Mouse (Mus musculus) hindbrain, embryonic 11.5 days (tissue): ENCODE measurements at regions not wholly inside any gene's neighbourhood (a gene's known extent, or its start where the extent isn't known, plus 50 kb on each side); places are given as distances from the start of the nearest gene placed in this dataset.

Experiments
- ATAC-seq: fragments of 200-750 bp; cut with Nextera tagmentation; 2 replicates; pipeline ENCODE4 v1.8.0; 2017; ENCODE audit warnings: mild to moderate bottlenecking, moderate TSS enrichment, moderate library complexity; ENCODE audit not compliant: low FRiP score
- DNase-seq: peaks from one replicate; pipeline ENCODE4 v3.0.0-alpha.2; 2015; ENCODE audit warnings: low spot score
- H3K27ac ChIP-seq: fragments of 300-500 bp; sonication (generic); 2 replicates; pipeline ENCODE4 v1.5.1; 2014; ENCODE audit warnings: mild to moderate bottlenecking, low read depth, low read length
- H3K27me3 ChIP-seq: fragments of 300-500 bp; sonication (generic); 2 replicates; pipeline ENCODE4 v1.6.1; 2014; ENCODE audit warnings: mild to moderate bottlenecking, low read length, moderate library complexity, mixed read lengths; ENCODE audit not compliant: control insufficient read depth, insufficient read depth
- H3K36me3 ChIP-seq: fragments of 300-500 bp; sonication (generic); 2 replicates; pipeline ENCODE4 v1.6.1; 2014; ENCODE audit warnings: mild to moderate bottlenecking, low read length, moderate library complexity, mixed read lengths; ENCODE audit not compliant: control insufficient read depth, insufficient read depth
- H3K4me1 ChIP-seq: fragments of 300-500 bp; sonication (generic); replicated peaks from 2 replicates; pipeline ENCODE4 v1.6.1; 2014; ENCODE audit warnings: low read length, mixed read lengths; ENCODE audit not compliant: control insufficient read depth, insufficient read depth
- H3K4me2 ChIP-seq: fragments of 300-500 bp; sonication (generic); replicated peaks from 2 replicates; pipeline ENCODE4 v1.6.1; 2014; ENCODE audit warnings: mild to moderate bottlenecking, low read depth, low read length
- H3K4me3 ChIP-seq: fragments of 300-500 bp; sonication (generic); 2 replicates; pipeline ENCODE4 v1.5.1; 2014; ENCODE audit warnings: low read depth, low read length
- H3K9ac ChIP-seq: fragments of 300-500 bp; sonication (generic); 2 replicates; pipeline ENCODE4 v1.6.1; 2014; ENCODE audit warnings: low read depth, low read length
- H3K9me3 ChIP-seq: fragments of 300-500 bp; sonication (generic); 2 replicates; pipeline ENCODE4 v1.6.1; 2016; ENCODE audit warnings: low read length; ENCODE audit not compliant: control insufficient read depth
- WGBS: fragments of 180-500 bp; shearing (Covaris S2); extraction: QIAGEN DNeasy Blood & Tissue Kit; methylation state at CpG from one replicate; pipeline ENCODE4 v1.1.7; 2014; 5-methylcytosine and 5-hydroxymethylcytosine counted together

DNA sequence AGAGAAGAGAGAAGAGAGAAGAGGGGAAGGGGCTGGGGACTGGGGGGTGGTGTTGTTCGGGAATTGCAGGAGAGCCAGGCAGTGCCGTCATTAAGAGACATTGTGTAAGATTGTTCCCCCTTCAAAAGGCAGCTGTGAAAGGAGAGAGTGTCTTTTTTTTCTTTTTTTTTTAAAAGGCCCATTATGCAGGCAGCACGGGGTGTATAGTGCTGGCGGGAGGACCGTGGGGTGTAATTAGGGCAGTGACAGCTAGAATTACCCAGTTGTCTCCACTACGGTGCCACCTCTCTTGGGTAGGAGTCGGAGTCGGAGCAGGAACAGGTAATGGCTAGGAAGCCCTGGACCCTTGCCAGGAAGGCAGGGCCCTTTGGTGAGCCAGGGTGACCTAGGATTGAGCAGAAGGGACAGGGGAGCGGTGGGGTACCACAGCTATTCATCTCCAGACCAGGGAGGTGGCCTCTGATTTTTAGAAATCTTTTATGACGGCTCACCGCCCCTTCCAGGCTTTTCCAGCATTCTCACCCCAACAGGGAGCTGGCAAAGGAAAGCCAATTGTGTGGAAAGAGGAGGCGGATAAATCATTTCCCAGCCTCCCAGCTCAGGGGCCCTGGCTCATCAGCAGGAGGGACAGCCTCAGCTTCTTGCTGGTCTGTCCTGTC is 67.2 kb upstream of the Zc3h12a start:
- Histone ChIP-seq H3K4me1 (0 out of 2 replicates have a peak, but pooled peaks cover 3% of the 10 kb centered on the region), H3K4me2 (no peak overlapping the region), H3K27me3 (no peaks in the 10 kb centered on the region), H3K27ac (no peak overlapping the region), H3K4me3 (no peak overlapping the region), H3K9me3 (no peaks in the 10 kb centered on the region), H3K36me3 (no peaks in the 10 kb centered on the region), H3K9ac (no peak overlapping the region)
- ATAC-seq (no peak), DNase-seq (no peak)
- WGBS = 18% methylated on average over 12 of the region's 12 CpGs

DNA sequence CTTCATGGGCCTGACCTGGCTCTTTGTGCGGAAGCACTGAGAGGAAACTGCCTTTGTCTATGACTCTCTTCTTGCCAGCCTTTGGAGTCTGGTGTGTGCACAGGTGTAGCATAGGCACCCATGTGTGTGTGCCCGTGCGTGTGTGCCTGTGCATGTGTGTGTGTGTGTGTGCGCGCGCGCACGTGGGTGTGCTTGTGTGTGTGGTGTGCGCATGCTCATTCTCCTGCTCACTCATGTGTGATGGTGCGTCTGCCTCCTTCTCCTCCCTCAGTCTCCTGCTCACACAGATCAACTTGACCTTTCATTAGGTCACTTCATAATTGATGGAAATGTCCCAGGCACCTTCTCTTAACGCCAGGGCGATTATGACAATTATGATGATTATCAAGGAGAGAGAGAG is 66.7 kb upstream of the Zc3h12a start:
- peak; percentile 32 for DNase-seq

DNA sequence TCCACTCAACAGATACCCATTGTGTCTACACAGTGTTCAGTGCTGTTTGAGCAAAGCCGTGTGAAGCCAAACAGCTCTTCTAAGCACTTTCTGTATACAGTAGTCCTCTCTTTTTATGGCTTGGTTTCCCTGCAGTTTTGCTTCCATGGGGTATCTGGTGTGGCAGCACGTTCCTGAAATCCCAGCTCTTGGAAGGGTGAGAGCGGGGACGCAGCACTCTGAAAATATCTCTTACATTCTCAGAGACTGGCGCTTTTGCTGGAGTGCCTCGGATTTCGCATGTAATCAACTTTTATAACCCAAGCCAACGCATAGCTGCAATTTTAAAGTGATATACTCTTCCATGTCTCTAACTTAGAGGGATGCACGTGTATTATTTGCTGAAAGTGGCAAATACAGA is 64.0 kb upstream of the Zc3h12a start:
- Histone ChIP-seq H3K4me1 (0 out of 2 replicates have a peak, but pooled peaks cover 3% of the 10 kb centered on the region), H3K27ac (no peak overlapping the region), H3K36me3 (no peaks in the 10 kb centered on the region), H3K9me3 (no peaks in the 10 kb centered on the region), H3K4me2 (no peak overlapping the region), H3K27me3 (no peaks in the 10 kb centered on the region), H3K4me3 (no peak overlapping the region), H3K9ac (no peak overlapping the region)
- DNase-seq = no peak
- WGBS = 86% methylated on average over 9 of the region's 9 CpGs
- ATAC-seq = no peak

More for the DNA sequence above, 66.7 kb upstream of the Zc3h12a start:
- Histone ChIP-seq H3K27ac (0 out of 2 replicates have a peak overlapping the region, but pooled peaks have one; percentile 17), H3K4me3 (no peak overlapping the region), H3K36me3 (no peaks in the 10 kb centered on the region), H3K4me2 (no peak overlapping the region), H3K9me3 (no peaks in the 10 kb centered on the region), H3K27me3 (no peaks in the 10 kb centered on the region), H3K9ac (no peak overlapping the region), H3K4me1 (0 out of 2 replicates have a peak, but pooled peaks cover 3% of the 10 kb centered on the region)
- ATAC-seq = no peak
- 71% methylated on average over 12 of the region's 12 CpGs for WGBS

DNA sequence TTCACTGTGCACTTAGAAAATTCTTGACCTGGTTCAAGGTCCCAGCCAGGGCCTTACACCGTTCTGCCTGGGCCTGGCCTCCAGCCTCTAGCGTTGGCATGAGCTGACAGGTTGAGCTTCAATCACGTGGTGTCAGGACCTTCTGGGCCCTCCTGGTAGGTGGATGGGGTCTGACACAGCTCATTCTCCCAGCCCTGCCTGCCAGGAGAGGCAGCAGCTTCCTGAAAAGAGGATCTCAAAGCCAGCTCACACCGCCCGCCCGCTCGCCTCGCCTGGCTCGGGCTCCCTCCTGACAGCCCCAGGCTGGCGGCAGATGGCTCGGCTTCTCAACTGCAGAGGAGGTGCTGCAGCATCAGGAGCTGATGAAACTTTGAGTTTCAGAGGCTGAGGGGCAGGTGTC is 63.4 kb upstream of the Zc3h12a start:
- no peak overlapping the region for H3K27ac ChIP-seq
- 26% methylated on average over 11 of the region's 11 CpGs for WGBS
- peak; percentile 48 for DNase-seq
- H3K9ac ChIP-seq = no peak overlapping the region
- H3K4me3 ChIP-seq = no peak overlapping the region
- H3K4me1 ChIP-seq = 0 out of 2 replicates have a peak, but pooled peaks cover 3% of the 10 kb centered on the region
- no peaks in the 10 kb centered on the region for H3K27me3 ChIP-seq
- H3K9me3 ChIP-seq = no peaks in the 10 kb centered on the region
- no peaks in the 10 kb centered on the region for H3K36me3 ChIP-seq
- H3K4me2 ChIP-seq = no peak overlapping the region
- no peak for ATAC-seq

DNA sequence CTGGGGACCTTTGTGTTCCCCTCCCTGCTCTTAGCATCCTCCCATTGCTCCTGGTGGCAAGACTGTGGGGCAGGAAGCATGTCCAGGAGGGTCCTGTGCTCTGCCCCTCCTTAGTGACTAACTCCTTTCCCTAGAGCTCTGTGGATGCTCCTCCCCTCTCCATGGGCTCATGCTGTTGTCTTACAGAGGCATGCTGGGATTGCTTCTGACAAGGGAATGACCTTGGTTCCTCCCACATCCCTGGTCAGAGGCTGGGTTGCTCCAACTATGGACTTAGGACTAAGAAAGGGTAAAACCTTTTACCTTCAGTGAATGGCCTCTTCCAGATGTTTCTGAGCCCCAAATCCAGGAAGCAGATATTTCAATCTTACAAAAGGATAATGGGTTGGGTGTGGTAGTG is 62.3 kb upstream of the Zc3h12a start:
- H3K4me2 ChIP-seq = no peak overlapping the region
- H3K27ac ChIP-seq = no peak overlapping the region
- ATAC-seq (no peak), DNase-seq (no peak)
- H3K4me3 ChIP-seq = no peak overlapping the region
- no peaks in the 10 kb centered on the region for H3K9me3 ChIP-seq
- no peaks in the 10 kb centered on the region for H3K27me3 ChIP-seq
- H3K9ac ChIP-seq = no peak overlapping the region
- H3K36me3 ChIP-seq = no peaks in the 10 kb centered on the region
- 0 out of 2 replicates have a peak, but pooled peaks cover 3% of the 10 kb centered on the region for H3K4me1 ChIP-seq

DNA sequence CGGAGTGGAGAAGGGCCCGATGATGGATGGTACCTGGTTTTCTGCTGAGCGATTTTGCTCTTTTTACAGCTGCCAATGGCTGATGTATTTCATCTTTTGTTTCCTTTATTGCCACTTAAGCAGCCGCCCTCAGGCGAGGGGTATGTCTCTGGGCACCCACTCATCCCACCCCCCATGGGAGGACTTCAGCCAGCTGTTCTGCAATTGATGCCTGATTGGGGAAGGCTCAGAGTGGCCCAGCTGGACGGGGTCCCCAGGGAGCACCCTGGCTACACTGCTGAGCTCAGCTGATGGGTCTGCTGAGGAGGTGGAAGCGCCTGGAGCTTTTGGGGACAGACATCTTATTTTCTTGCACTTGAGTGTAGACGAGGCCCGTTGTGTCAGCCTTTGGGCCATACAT is 58.6 kb upstream of the Zc3h12a start:
- DNase-seq (peak; percentile 34), ATAC-seq (no peak)
- 62% methylated on average over 9 of the region's 9 CpGs for WGBS
- Histone ChIP-seq H3K27me3 (no peaks in the 10 kb centered on the region), H3K4me2 (no peak overlapping the region), H3K27ac (no peak overlapping the region), H3K9me3 (no peaks in the 10 kb centered on the region), H3K4me3 (no peak overlapping the region), H3K4me1 (0 out of 2 replicates have a peak, but pooled peaks cover 3% of the 10 kb centered on the region), H3K9ac (no peak overlapping the region), H3K36me3 (no peaks in the 10 kb centered on the region)

DNA sequence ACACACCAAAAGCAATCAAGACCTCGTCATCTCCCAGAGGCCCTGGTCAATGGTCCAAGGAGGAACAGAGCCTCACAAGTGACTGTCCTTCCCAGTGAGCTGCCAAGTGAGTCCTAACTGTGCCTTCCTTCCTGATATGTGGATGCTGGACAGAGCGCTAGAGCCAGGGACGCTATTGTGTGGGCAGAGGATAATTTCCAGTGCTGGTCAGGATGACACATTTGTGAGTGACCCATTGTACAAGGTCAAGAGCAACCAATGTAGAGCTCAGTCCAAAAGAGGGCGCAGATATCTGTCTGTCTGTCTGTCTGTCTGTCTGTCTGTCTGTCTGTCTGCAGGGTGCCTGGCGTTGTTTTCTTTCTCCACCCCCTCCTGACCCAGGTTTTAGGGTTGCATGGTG is 57.4 kb upstream of the Zc3h12a start:
- Histone ChIP-seq H3K9me3 (no peaks in the 10 kb centered on the region), H3K4me1 (no peaks in the 10 kb centered on the region), H3K27ac (no peak overlapping the region), H3K27me3 (no peaks in the 10 kb centered on the region), H3K9ac (no peak overlapping the region), H3K36me3 (no peaks in the 10 kb centered on the region), H3K4me2 (no peak overlapping the region), H3K4me3 (no peak overlapping the region)
- ATAC-seq = no peak
- 84% methylated on average over 5 of the region's 5 CpGs for WGBS
- DNase-seq = no peak

DNA sequence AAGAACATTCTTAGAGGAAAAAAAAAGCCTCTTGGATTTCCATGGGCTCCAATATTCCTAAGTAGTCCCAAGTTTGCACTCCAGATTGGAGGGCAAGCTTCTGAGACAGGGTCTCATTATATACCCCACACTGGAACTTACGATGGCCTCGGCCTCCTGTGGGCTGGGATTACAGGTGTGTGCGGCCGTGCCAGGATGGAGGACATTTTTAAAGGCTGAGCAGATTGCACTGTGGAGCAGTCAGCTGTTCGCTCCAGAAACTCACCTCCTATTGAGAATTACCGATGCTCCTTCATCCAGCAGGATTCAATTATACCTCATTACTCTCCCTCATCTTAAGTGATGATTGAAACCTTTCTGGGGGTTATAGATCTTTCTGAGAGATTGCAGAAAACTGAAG is 53.3 kb upstream of the Zc3h12a start:
- Histone ChIP-seq H3K27me3 (no peaks in the 10 kb centered on the region), H3K4me3 (no peak overlapping the region), H3K27ac (no peak overlapping the region), H3K4me2 (no peak overlapping the region), H3K4me1 (no peaks in the 10 kb centered on the region), H3K9me3 (no peaks in the 10 kb centered on the region), H3K9ac (no peak overlapping the region), H3K36me3 (no peaks in the 10 kb centered on the region)
- WGBS = 89% methylated on average over 6 of the region's 6 CpGs
- no peak for DNase-seq
- ATAC-seq = no peak

- no peak overlapping the region for H3K4me3 ChIP-seq
- no peaks in the 10 kb centered on the region for H3K4me1 ChIP-seq
- H3K36me3 ChIP-seq = no peaks in the 10 kb centered on the region
- no peaks in the 10 kb centered on the region for H3K27me3 ChIP-seq
- no peak for ATAC-seq
- no peak overlapping the region for H3K27ac ChIP-seq
- WGBS = 98% methylated on average over 3 of the region's 3 CpGs
- H3K9me3 ChIP-seq = no peaks in the 10 kb centered on the region
- H3K9ac ChIP-seq = no peak overlapping the region
- DNase-seq = no peak
- no peak overlapping the region for H3K4me2 ChIP-seq
Measured at GRCm38 (mm10) chr4:125178552-125178951, 50.9 kb upstream of the Zc3h12a start.
